Mouse (Mus musculus): ENCODE results near the gene Lancl2.

DNA sequence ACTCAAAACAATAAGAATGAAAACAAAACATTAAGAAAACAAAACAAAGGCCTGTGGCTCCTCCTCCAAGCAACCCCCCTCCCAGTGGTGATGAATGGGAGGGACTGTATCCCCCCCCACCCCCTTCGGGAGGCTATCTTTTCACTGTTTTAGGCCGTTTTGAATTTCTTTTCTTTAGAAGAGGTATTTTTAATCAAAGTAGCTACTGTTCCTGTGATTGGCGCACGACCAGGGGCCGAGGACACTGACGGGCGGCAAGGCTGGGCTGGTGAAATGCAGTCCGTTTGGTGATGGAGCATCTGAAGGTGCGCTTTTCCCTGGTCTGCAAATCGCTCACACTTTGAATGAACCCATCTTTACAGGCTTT lies at the start of gene Lancl2:
- TF ChIP-seq CTCF (conservative IDR thresholded peaks at IDR 0.05; ENCODE audit: insufficient read depth, insufficient read length, low read depth, low read length), result no peak
- no peak for TF ChIP-seq POLR2A (IDR thresholded peaks at IDR 0.05; ENCODE audit: low read depth, low read length)

All from kidney, adult 2 months (tissue).